Mouse (Mus musculus) forebrain, embryonic 13.5 days (tissue): ENCODE measurements around the gene Lyst. TPM values are rescaled to one million over a fixed set of nuclear protein-coding genes. Genes with fewer than 3 reads are reported as not detected.
A peak's percentile ranks its signal among the peaks of the same experiment; 100 is the strongest.
"Not testable (repeated sequence)": the region's sequence is repeated elsewhere in the genome, so short reads cannot be mapped to it uniquely, and the experiment has no call there.

Experiments
- ATAC-seq: fragments of 200-750 bp; cut with Nextera tagmentation; 2 replicates; pipeline ENCODE4 v1.8.0; 2017
- H3K27ac ChIP-seq: fragments of 300-500 bp; sonication (generic); 2 replicates; pipeline ENCODE4 v1.5.1; 2015; ENCODE audit warnings: inconsistent platforms, mild to moderate bottlenecking, moderate library complexity
- H3K27me3 ChIP-seq: fragments of 300-500 bp; sonication (generic); 2 replicates; pipeline ENCODE4 v1.6.1; 2015; ENCODE audit warnings: mild to moderate bottlenecking, inconsistent platforms
- H3K36me3 ChIP-seq: fragments of 300-500 bp; sonication (generic); 2 replicates; pipeline ENCODE4 v1.6.1; 2015; ENCODE audit warnings: mild to moderate bottlenecking, inconsistent platforms; ENCODE audit not compliant: poor library complexity, severe bottlenecking
- H3K4me1 ChIP-seq: fragments of 300-500 bp; sonication (generic); 2 replicates; pipeline ENCODE4 v1.6.1; 2015; ENCODE audit warnings: inconsistent platforms
- H3K4me2 ChIP-seq: fragments of 300-500 bp; sonication (generic); 2 replicates; pipeline ENCODE4 v1.6.1; 2015; ENCODE audit warnings: inconsistent platforms, mild to moderate bottlenecking, moderate library complexity
- H3K4me3 ChIP-seq: fragments of 300-500 bp; sonication (generic); 2 replicates; pipeline ENCODE4 v1.5.1; 2015; ENCODE audit warnings: mild to moderate bottlenecking, inconsistent platforms
- H3K9ac ChIP-seq: fragments of 300-500 bp; sonication (generic); 2 replicates; pipeline ENCODE4 v1.6.1; 2015; ENCODE audit warnings: mild to moderate bottlenecking, inconsistent platforms
- H3K9me3 ChIP-seq: fragments of 300-500 bp; sonication (generic); replicated peaks from 2 replicates; pipeline ENCODE4 v1.6.1; 2016; ENCODE audit warnings: inconsistent platforms
- WGBS: fragments of 180-500 bp; shearing (Covaris S2); methylation state at CpG from one replicate; pipeline ENCODE4 v1.1.7; 2015; 5-methylcytosine and 5-hydroxymethylcytosine counted together
- polyA plus RNA-seq: library from polyadenylated mRNA; unstranded; fragments of >200 nt; fragmentation: Nextera tagmentation; extraction: Ambion mirVana; gene quantifications from 2 replicates; pipeline ENCODE4 v1.2.1, GENCODE M21; 2015

Lyst gene
- polyA plus RNA-seq, 1 experiment from 2014 or later, result 5.4 TPM

- Histone ChIP-seq H3K9ac (no peak overlapping the region), H3K4me2 (no peak overlapping the region), H3K36me3 (peaks cover 5% of the 10 kb centered on the region; the same call in 1 of the 2 replicates), H3K9me3 (no peaks in the 10 kb centered on the region), H3K4me1 (no peaks in the 10 kb centered on the region), H3K4me3 (no peak overlapping the region), H3K27me3 (no peaks in the 10 kb centered on the region), H3K27ac (no peak overlapping the region)
- ATAC-seq, result no peak
- WGBS, result 66% methylated on average over 5 of the region's 5 CpGs
Measured at GRCm38 (mm10) chr13:13670669-13671068, 80.5 kb downstream of the Lyst start.

GRCm38 (mm10) chr13:13671585-13672328, 81.6 kb downstream of the Lyst start:
- ATAC-seq, result no peak
- H3K4me2 ChIP-seq, result no peak overlapping the region
- 57% methylated on average over 6 of the region's 6 CpGs for WGBS

GRCm38 (mm10) chr13:13674669-13675343, 84.6 kb downstream of the Lyst start:
- no peak overlapping the region for H3K4me2 ChIP-seq
- H3K4me1 ChIP-seq, result no peaks in the 10 kb centered on the region
- ATAC-seq, result no peak
- H3K27ac ChIP-seq, result no peak overlapping the region
- H3K36me3 ChIP-seq, result peaks cover 12% of the 10 kb centered on the region
- H3K9ac ChIP-seq, result no peak overlapping the region
- H3K9me3 ChIP-seq, result no peaks in the 10 kb centered on the region
- no peak overlapping the region for H3K4me3 ChIP-seq
- WGBS, result 94% methylated on average over 4 of the region's 4 CpGs
- no peaks in the 10 kb centered on the region for H3K27me3 ChIP-seq

More at GRCm38 (mm10) chr13:13671585-13672328, 81.6 kb downstream of the Lyst start:
- H3K4me1 ChIP-seq, result no peaks in the 10 kb centered on the region
- H3K9me3 ChIP-seq, result no peaks in the 10 kb centered on the region
- H3K36me3 ChIP-seq, result peaks cover 5% of the 10 kb centered on the region; the same call in 1 of the 2 replicates
- no peak overlapping the region for H3K9ac ChIP-seq
- no peak overlapping the region for H3K4me3 ChIP-seq
- H3K27ac ChIP-seq, result no peak overlapping the region
- H3K27me3 ChIP-seq, result no peaks in the 10 kb centered on the region

- no peak for ATAC-seq
- WGBS, result 81% methylated on average over 8 of the region's 8 CpGs
- Histone ChIP-seq H3K9ac (no peak overlapping the region), H3K27me3 (no peaks in the 10 kb centered on the region), H3K4me1 (no peaks in the 10 kb centered on the region), H3K36me3 (peaks cover 9% of the 10 kb centered on the region), H3K27ac (no peak overlapping the region), H3K4me3 (no peak overlapping the region), H3K9me3 (no peaks in the 10 kb centered on the region), H3K4me2 (no peak overlapping the region)
Measured at GRCm38 (mm10) chr13:13677871-13678270, 87.7 kb downstream of the Lyst start.

- Histone ChIP-seq H3K9me3 (no peaks in the 10 kb centered on the region), H3K27me3 (no peaks in the 10 kb centered on the region), H3K36me3 (peaks cover 9% of the 10 kb centered on the region), H3K27ac (no peak overlapping the region), H3K9ac (no peak overlapping the region), H3K4me1 (no peaks in the 10 kb centered on the region), H3K4me3 (no peak overlapping the region), H3K4me2 (no peak overlapping the region)
- 67% methylated on average over 6 of the region's 6 CpGs for WGBS
- no peak for ATAC-seq
Measured at GRCm38 (mm10) chr13:13681642-13682041, 91.4 kb downstream of the Lyst start.

GRCm38 (mm10) chr13:13703476-13703875, 113.3 kb downstream of the Lyst start:
- H3K9me3 ChIP-seq, result no peaks in the 10 kb centered on the region
- H3K9ac ChIP-seq, result no peak overlapping the region
- no peak overlapping the region for H3K4me3 ChIP-seq
- no peaks in the 10 kb centered on the region for H3K4me1 ChIP-seq
- 86% methylated on average over 5 of the region's 5 CpGs for WGBS
- H3K4me2 ChIP-seq, result no peak overlapping the region
- ATAC-seq, result peak; percentile 43; the same call in 1 of the 2 replicates
- H3K27me3 ChIP-seq, result no peaks in the 10 kb centered on the region
- H3K36me3 ChIP-seq, result peaks cover 12% of the 10 kb centered on the region
- no peak overlapping the region for H3K27ac ChIP-seq

- H3K9ac ChIP-seq, H3K9me3 ChIP-seq, H3K4me1 ChIP-seq, H3K4me2 ChIP-seq, ATAC-seq, H3K36me3 ChIP-seq, H3K27me3 ChIP-seq, H3K4me3 ChIP-seq, H3K27ac ChIP-seq: not testable (repeated sequence)
- WGBS, result 94% methylated on average over 17 of the region's 17 CpGs
Measured at GRCm38 (mm10) chr13:13721435-13721834, 131.2 kb downstream of the Lyst start.

GRCm38 (mm10) chr13:13723293-13723692, 133.1 kb downstream of the Lyst start:
- Histone ChIP-seq H3K9me3 (no peaks in the 10 kb centered on the region), H3K36me3 (0 out of 2 replicates have a peak, but pooled peaks cover 4% of the 10 kb centered on the region), H3K4me3 (no peak overlapping the region), H3K27me3 (no peaks in the 10 kb centered on the region), H3K9ac (no peak overlapping the region), H3K27ac (no peak overlapping the region), H3K4me1 (no peaks in the 10 kb centered on the region), H3K4me2 (no peak overlapping the region)
- no peak for ATAC-seq
- WGBS, result 93% methylated on average over 3 of the region's 3 CpGs

- no peak overlapping the region for H3K9ac ChIP-seq
- H3K4me3 ChIP-seq, result no peak overlapping the region
- H3K27ac ChIP-seq, result no peak overlapping the region
- H3K36me3 ChIP-seq, result 0 out of 2 replicates have a peak, but pooled peaks cover 4% of the 10 kb centered on the region
- H3K9me3 ChIP-seq, result no peaks in the 10 kb centered on the region
- ATAC-seq, result no peak
- H3K27me3 ChIP-seq, result no peaks in the 10 kb centered on the region
- H3K4me1 ChIP-seq, result no peaks in the 10 kb centered on the region
- H3K4me2 ChIP-seq, result no peak overlapping the region
Measured at GRCm38 (mm10) chr13:13723786-13724185, 133.6 kb downstream of the Lyst start.

GRCm38 (mm10) chr13:13739232-13739631, 149.0 kb downstream of the Lyst start:
- peaks cover 25% of the 10 kb centered on the region for H3K36me3 ChIP-seq
- no peak overlapping the region for H3K4me2 ChIP-seq
- WGBS, result 95% methylated on average over 4 of the region's 4 CpGs
- no peak overlapping the region for H3K4me3 ChIP-seq
- no peaks in the 10 kb centered on the region for H3K9me3 ChIP-seq
- no peak for ATAC-seq
- no peaks in the 10 kb centered on the region for H3K4me1 ChIP-seq
- no peak overlapping the region for H3K27ac ChIP-seq
- no peaks in the 10 kb centered on the region for H3K27me3 ChIP-seq
- no peak overlapping the region for H3K9ac ChIP-seq

GRCm38 (mm10) chr13:13745911-13746310, 155.7 kb downstream of the Lyst start:
- Histone ChIP-seq H3K9ac (no peak overlapping the region), H3K27ac (no peak overlapping the region), H3K4me1 (no peaks in the 10 kb centered on the region), H3K9me3 (no peaks in the 10 kb centered on the region), H3K27me3 (no peaks in the 10 kb centered on the region), H3K4me2 (no peak overlapping the region), H3K4me3 (no peak overlapping the region), H3K36me3 (peaks cover 39% of the 10 kb centered on the region)
- 92% methylated on average over 3 of the region's 3 CpGs for WGBS
- no peak for ATAC-seq

- peak; percentile 83 for ATAC-seq
- no peak overlapping the region for H3K4me3 ChIP-seq
- no peak overlapping the region for H3K4me2 ChIP-seq
- no peak overlapping the region for H3K27ac ChIP-seq
- H3K9me3 ChIP-seq, result no peaks in the 10 kb centered on the region
- peaks cover 6% of the 10 kb centered on the region; the same call in 1 of the 2 replicates for H3K36me3 ChIP-seq
- no peaks in the 10 kb centered on the region for H3K27me3 ChIP-seq
- no peak overlapping the region for H3K9ac ChIP-seq
- 0 out of 2 replicates have a peak, but pooled peaks cover 3% of the 10 kb centered on the region for H3K4me1 ChIP-seq
Measured at GRCm38 (mm10) chr13:13775778-13776494, 185.7 kb downstream of the Lyst start.
